Mouse (Mus musculus): ENCODE results near the gene Mrpl54.

Mrpl54 gene

GRCm38 (mm10) chr10:81266211-81267105 is at the start of gene Mrpl54, which contains the start of gene Apba3:
Gene Mrpl54 (minus strand): TSS chr10:81266934.
Gene Apba3 (plus strand): TSS chr10:81266960.
- peak; percentile 87 to 95 for DNase-seq (ENCODE audit: low spot score in 2 of 2)

- DNase-seq (ENCODE audit: low spot score in 2 of 2), result no peak
Observed at GRCm38 (mm10) chr10:81315587-81315986, 48.9 kb upstream of the Mrpl54 start.

GRCm38 (mm10) chr10:81314201-81314600 is 47.5 kb upstream of the Mrpl54 start:
- DNase-seq (ENCODE audit: low spot score in 2 of 2), result no peak

- no peak for DNase-seq (ENCODE audit: low spot score in 2 of 2)
Observed at GRCm38 (mm10) chr10:81313581-81313980, 46.8 kb upstream of the Mrpl54 start.

- DNase-seq (ENCODE audit: low spot score in 2 of 2), result no peak
Observed at GRCm38 (mm10) chr10:81309571-81309970, 42.8 kb upstream of the Mrpl54 start.

GRCm38 (mm10) chr10:81306837-81307682 is 40.3 kb upstream of the Mrpl54 start:
- peak in 1 of 2 experiments; percentile 73 for DNase-seq (ENCODE audit: low spot score in 2 of 2)

GRCm38 (mm10) chr10:81306173-81306668 is 39.5 kb upstream of the Mrpl54 start:
- DNase-seq (ENCODE audit: low spot score in 2 of 2), result no peak

- DNase-seq (ENCODE audit: low spot score in 2 of 2), result no peak
Observed at GRCm38 (mm10) chr10:81305663-81306062, 38.9 kb upstream of the Mrpl54 start.

GRCm38 (mm10) chr10:81304597-81305238 is 38.0 kb upstream of the Mrpl54 start:
- DNase-seq (ENCODE audit: low spot score in 2 of 2), result no peak

- DNase-seq (ENCODE audit: low spot score in 2 of 2), result no peak
Observed at GRCm38 (mm10) chr10:81303761-81304160, 37.0 kb upstream of the Mrpl54 start.

GRCm38 (mm10) chr10:81303258-81303657 is 36.5 kb upstream of the Mrpl54 start:
- DNase-seq (ENCODE audit: low spot score in 2 of 2), result no peak

- peak in 1 of 2 experiments; percentile 81 for DNase-seq (ENCODE audit: low spot score in 2 of 2)
Observed at GRCm38 (mm10) chr10:81302781-81303218, 36.1 kb upstream of the Mrpl54 start.

- DNase-seq (ENCODE audit: low spot score in 2 of 2), result no peak
Observed at GRCm38 (mm10) chr10:81302288-81302687, 35.6 kb upstream of the Mrpl54 start.

- DNase-seq (ENCODE audit: low spot score in 2 of 2), result no peak
Observed at GRCm38 (mm10) chr10:81301321-81301720, 34.6 kb upstream of the Mrpl54 start.

- DNase-seq (ENCODE audit: low spot score in 2 of 2), result no peak
Observed at GRCm38 (mm10) chr10:81300352-81300907, 33.7 kb upstream of the Mrpl54 start.

- DNase-seq (ENCODE audit: low spot score in 2 of 2), result no peak
Observed at GRCm38 (mm10) chr10:81299585-81300351, 33.0 kb upstream of the Mrpl54 start.

GRCm38 (mm10) chr10:81298369-81299100 is 31.8 kb upstream of the Mrpl54 start:
- peak in 1 of 2 experiments; percentile 83 for DNase-seq (ENCODE audit: low spot score in 2 of 2)

GRCm38 (mm10) chr10:81297845-81298244 is 31.1 kb upstream of the Mrpl54 start:
- DNase-seq (ENCODE audit: low spot score in 2 of 2), result no peak

GRCm38 (mm10) chr10:81297246-81297645 is 30.5 kb upstream of the Mrpl54 start:
- DNase-seq (ENCODE audit: low spot score in 2 of 2), result no peak

- DNase-seq (ENCODE audit: low spot score in 2 of 2), result no peak
Observed at GRCm38 (mm10) chr10:81295185-81295584, 28.5 kb upstream of the Mrpl54 start.
